Mouse (Mus musculus): ENCODE measurements around the gene Mavs. TPM values are rescaled to one million over a fixed set of nuclear protein-coding genes. Genes with fewer than 3 reads are reported as not detected.

Mavs gene
- polyA plus RNA-seq, 1 experiment from 2014 or later: 29.7 TPM

DNA sequence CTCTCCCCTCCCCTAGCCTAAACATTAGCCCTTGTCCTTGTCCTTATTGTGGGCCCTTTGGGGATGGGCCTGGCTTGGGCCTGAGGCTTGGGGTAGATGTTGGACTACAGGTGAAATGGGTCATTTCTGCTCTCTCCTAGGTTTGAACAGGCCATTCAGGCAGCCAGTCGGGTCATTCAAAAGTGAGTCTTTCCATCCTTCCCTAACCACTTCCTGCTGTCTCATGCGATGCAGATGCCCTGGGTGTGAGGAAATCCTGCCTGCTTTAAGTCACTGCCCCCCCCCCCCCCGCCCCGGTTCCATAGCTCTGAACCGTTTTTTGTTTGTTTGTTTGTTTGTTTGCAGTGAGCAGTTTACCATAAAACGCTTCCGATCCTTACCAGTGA is 42.9 kb upstream of the Mavs start:
- ATAC-seq (replicated peaks; ENCODE audit: low FRiP score) (no peak), DNase-seq (ENCODE audit: low spot score) (no peak)
- Histone ChIP-seq H3K9me3 (ENCODE audit: control insufficient read depth, low read length) (no peaks in the 10 kb centered on the region), H3K4me1 (replicated peaks; ENCODE audit: control insufficient read depth, insufficient read depth, low read length) (peaks cover 40% of the 10 kb centered on the region), H3K4me2 (no peak overlapping the region), H3K36me3 (ENCODE audit: control insufficient read depth, insufficient read depth, low read length) (peaks cover 18% of the 10 kb centered on the region), H3K9ac (ENCODE audit: low read depth, low read length) (no peak overlapping the region), H3K27ac (ENCODE audit: low read depth, low read length) (no peak overlapping the region), H3K4me3 (ENCODE audit: low read depth, low read length) (no peak overlapping the region), H3K27me3 (replicated peaks; ENCODE audit: control insufficient read depth, insufficient read depth, low read length) (no peaks in the 10 kb centered on the region)
- 73% methylated on average over 7 of the region's 7 CpGs for WGBS

- no peak overlapping the region for H3K4me3 ChIP-seq (ENCODE audit: low read depth, low read length)
- no peaks in the 10 kb centered on the region for H3K27me3 ChIP-seq (replicated peaks; ENCODE audit: control insufficient read depth, insufficient read depth, low read length)
- peaks cover 13% of the 10 kb centered on the region for H3K36me3 ChIP-seq (ENCODE audit: control insufficient read depth, insufficient read depth, low read length)
- H3K4me2 ChIP-seq: no peak overlapping the region
- H3K4me1 ChIP-seq (replicated peaks; ENCODE audit: control insufficient read depth, insufficient read depth, low read length): no peaks in the 10 kb centered on the region
- DNase-seq (ENCODE audit: low spot score): no peak
- ATAC-seq (replicated peaks; ENCODE audit: low FRiP score): no peak
- WGBS: 83% methylated on average over 16 of the region's 16 CpGs
- no peak overlapping the region for H3K9ac ChIP-seq (ENCODE audit: low read depth, low read length)
- no peak overlapping the region for H3K27ac ChIP-seq (ENCODE audit: low read depth, low read length)
- H3K9me3 ChIP-seq (ENCODE audit: control insufficient read depth, low read length): no peaks in the 10 kb centered on the region
Measured at GRCm38 (mm10) chr2:131196606-131197316, 37.1 kb upstream of the Mavs start.

DNA sequence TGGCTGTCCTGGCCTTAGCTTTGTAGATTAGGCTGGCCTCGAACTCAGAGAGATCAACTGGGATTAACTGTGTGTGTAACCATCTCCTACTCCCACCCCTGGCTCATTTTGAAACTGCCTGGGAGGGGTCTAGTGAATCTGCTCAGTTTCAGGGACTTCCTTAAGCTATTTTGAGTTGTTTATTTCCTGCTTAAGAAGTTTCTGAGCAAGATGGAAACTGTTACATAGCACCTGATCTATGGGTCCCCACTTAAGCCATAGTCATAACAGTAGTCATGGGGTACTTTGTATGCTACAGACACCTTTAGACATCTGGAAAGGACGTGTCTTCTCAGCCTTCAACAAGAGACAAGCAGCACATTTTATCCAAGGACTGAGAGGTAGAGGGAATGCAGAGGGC is 33.2 kb upstream of the Mavs start:
- no peak overlapping the region for H3K27ac ChIP-seq (ENCODE audit: low read depth, low read length)
- H3K4me3 ChIP-seq (ENCODE audit: low read depth, low read length): no peak overlapping the region
- DNase-seq (ENCODE audit: low spot score): no peak
- no peak for ATAC-seq (replicated peaks; ENCODE audit: low FRiP score)
- H3K4me2 ChIP-seq: no peak overlapping the region
- H3K36me3 ChIP-seq (ENCODE audit: control insufficient read depth, insufficient read depth, low read length): no peaks in the 10 kb centered on the region
- H3K9ac ChIP-seq (ENCODE audit: low read depth, low read length): no peak overlapping the region
- H3K9me3 ChIP-seq (ENCODE audit: control insufficient read depth, low read length): no peaks in the 10 kb centered on the region
- no peaks in the 10 kb centered on the region for H3K27me3 ChIP-seq (replicated peaks; ENCODE audit: control insufficient read depth, insufficient read depth, low read length)
- H3K4me1 ChIP-seq (replicated peaks; ENCODE audit: control insufficient read depth, insufficient read depth, low read length): peaks cover 18% of the 10 kb centered on the region
- 80% methylated on average over 2 of the region's 2 CpGs for WGBS

DNA sequence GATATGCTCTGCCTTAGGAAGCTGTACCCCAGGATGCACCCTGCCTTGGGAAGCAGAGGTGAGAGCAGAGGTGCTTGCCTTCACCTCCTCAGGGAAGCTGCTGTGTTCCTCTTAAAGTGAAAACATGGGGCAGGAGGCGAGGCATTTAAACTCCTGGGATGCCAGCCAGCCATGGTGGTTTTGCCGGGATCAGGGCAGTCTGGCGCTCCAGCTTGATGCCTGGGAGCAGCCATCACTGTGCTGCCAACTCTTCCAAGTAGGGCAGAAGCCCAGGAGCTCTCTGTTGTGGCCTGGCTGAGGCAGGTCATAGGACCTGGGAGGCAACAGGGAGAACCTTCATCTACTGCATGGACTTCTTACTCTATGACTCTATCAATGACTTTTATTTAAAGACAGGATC is 32.6 kb upstream of the Mavs start:
- H3K9ac ChIP-seq (ENCODE audit: low read depth, low read length): no peak overlapping the region
- no peaks in the 10 kb centered on the region for H3K36me3 ChIP-seq (ENCODE audit: control insufficient read depth, insufficient read depth, low read length)
- 88% methylated on average over 3 of the region's 3 CpGs for WGBS
- no peak overlapping the region for H3K4me2 ChIP-seq
- DNase-seq (ENCODE audit: low spot score): no peak
- H3K9me3 ChIP-seq (ENCODE audit: control insufficient read depth, low read length): no peaks in the 10 kb centered on the region
- H3K4me3 ChIP-seq (ENCODE audit: low read depth, low read length): no peak overlapping the region
- peaks cover 22% of the 10 kb centered on the region for H3K4me1 ChIP-seq (replicated peaks; ENCODE audit: control insufficient read depth, insufficient read depth, low read length)
- no peaks in the 10 kb centered on the region for H3K27me3 ChIP-seq (replicated peaks; ENCODE audit: control insufficient read depth, insufficient read depth, low read length)
- no peak for ATAC-seq (replicated peaks; ENCODE audit: low FRiP score)
- no peak overlapping the region for H3K27ac ChIP-seq (ENCODE audit: low read depth, low read length)

DNA sequence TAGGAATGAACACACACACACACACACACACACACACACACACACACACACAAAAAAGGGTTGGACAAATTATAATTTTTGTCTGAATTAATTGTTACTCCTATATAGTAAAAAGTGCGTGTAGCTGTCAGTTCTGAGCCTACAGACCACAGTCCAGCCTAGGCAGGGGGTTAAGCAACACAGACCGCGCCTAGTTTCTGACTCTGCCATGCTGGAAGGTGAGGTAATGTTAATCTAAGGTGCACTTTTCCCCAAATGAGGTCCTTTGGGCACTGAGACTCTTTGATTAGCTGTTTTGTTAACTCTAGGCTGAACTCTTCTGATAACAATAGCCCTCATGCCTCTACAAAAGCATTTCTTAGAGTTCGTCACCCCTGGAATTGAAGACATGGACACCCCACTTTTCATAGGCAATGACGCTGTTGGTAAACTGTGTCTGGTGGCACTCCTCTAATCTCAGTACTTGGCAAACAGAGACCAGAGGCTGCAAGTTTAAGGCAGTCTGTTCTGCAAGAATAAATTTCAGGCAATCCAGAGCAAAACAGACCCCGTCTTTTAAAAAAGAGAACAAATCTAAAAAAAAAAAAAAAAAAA is 29.9 kb upstream of the Mavs start:
- no peaks in the 10 kb centered on the region for H3K9me3 ChIP-seq (ENCODE audit: control insufficient read depth, low read length)
- H3K27ac ChIP-seq (ENCODE audit: low read depth, low read length): no peak overlapping the region
- H3K4me3 ChIP-seq (ENCODE audit: low read depth, low read length): no peak overlapping the region
- no peak for DNase-seq (ENCODE audit: low spot score)
- no peaks in the 10 kb centered on the region for H3K27me3 ChIP-seq (replicated peaks; ENCODE audit: control insufficient read depth, insufficient read depth, low read length)
- no peak for ATAC-seq (replicated peaks; ENCODE audit: low FRiP score)
- WGBS: 82% methylated on average over 6 of the region's 6 CpGs
- no peak overlapping the region for H3K4me2 ChIP-seq
- H3K9ac ChIP-seq (ENCODE audit: low read depth, low read length): no peak overlapping the region
- H3K36me3 ChIP-seq (ENCODE audit: control insufficient read depth, insufficient read depth, low read length): no peaks in the 10 kb centered on the region
- H3K4me1 ChIP-seq (replicated peaks; ENCODE audit: control insufficient read depth, insufficient read depth, low read length): peaks cover 35% of the 10 kb centered on the region

DNA sequence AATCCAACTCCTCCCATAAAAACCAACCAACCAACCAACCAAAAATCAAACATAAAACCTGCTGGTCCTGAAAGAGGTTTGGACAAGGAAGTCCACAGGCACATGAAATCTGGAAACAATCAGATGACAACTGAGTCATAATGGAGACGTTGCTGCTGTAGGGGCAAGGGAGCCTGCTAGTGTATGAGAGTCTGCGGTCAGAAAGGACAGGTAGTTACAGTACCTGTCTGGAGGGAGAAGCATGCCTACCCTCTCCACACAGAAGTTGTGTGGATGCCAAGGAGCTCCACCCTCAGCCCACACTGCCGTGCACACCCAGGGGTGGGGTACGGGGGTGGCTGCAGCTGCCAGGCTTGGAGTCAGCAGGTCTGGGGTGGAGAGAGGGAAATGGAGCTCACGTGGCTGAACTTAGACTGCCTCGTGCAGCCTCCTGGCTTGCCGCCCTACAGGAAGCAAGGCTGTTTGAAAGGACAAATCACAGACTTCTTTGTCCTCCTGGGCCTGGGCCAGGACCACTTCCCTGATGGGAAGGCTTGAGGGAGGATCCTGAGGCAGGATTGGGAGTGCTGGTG is 29.4 kb upstream of the Mavs start:
- DNase-seq (ENCODE audit: low spot score) (no peak), ATAC-seq (replicated peaks; ENCODE audit: low FRiP score) (no peak)
- no peaks in the 10 kb centered on the region for H3K36me3 ChIP-seq (ENCODE audit: control insufficient read depth, insufficient read depth, low read length)
- peak overlapping the region; percentile 23 for H3K4me2 ChIP-seq
- H3K9ac ChIP-seq (ENCODE audit: low read depth, low read length): peak overlapping the region; percentile 40; the same call in 1 of the 2 replicates
- WGBS: 58% methylated on average over 7 of the region's 7 CpGs
- H3K27me3 ChIP-seq (replicated peaks; ENCODE audit: control insufficient read depth, insufficient read depth, low read length): no peaks in the 10 kb centered on the region
- H3K4me1 ChIP-seq (replicated peaks; ENCODE audit: control insufficient read depth, insufficient read depth, low read length): peaks cover 41% of the 10 kb centered on the region
- no peaks in the 10 kb centered on the region for H3K9me3 ChIP-seq (ENCODE audit: control insufficient read depth, low read length)
- H3K27ac ChIP-seq (ENCODE audit: low read depth, low read length): peak overlapping the region; percentile 96
- H3K4me3 ChIP-seq (ENCODE audit: low read depth, low read length): no peak overlapping the region

DNA sequence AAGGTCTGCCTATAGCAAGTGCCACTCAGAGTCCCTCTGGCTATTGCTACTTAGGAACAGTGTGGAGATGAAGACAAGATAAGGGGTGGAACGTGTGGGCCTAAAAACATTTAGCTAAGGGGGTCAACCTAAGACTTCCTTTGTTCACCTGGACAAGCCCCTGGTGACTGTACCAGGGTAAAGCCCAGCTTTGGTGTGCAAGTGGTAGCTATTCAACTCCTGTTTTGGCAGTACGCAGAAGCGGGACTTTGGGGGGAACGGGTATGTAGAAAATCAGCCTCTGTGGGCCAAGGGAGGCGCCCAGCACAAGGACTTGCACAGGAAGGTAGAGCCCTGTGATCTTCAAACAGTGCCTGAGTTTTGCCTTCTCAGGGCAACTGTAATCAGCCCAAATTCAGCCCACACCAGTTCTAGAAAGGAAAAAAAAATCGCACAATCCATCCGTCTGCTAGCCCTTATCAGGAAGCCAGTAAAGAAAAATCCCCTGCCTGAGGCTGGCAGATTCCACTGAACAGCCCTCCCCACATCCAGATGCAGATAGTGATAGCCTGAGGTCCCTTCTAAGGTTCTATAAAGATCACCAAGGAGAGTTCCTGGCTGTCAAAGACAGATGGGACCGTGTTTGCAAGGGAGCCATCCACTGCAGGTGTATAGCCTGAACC is 28.2 kb upstream of the Mavs start:
- no peaks in the 10 kb centered on the region for H3K36me3 ChIP-seq (ENCODE audit: control insufficient read depth, insufficient read depth, low read length)
- H3K9me3 ChIP-seq (ENCODE audit: control insufficient read depth, low read length): no peaks in the 10 kb centered on the region
- DNase-seq (ENCODE audit: low spot score) (peak; percentile 53), ATAC-seq (replicated peaks; ENCODE audit: low FRiP score) (peak; percentile 82)
- no peak overlapping the region for H3K4me3 ChIP-seq (ENCODE audit: low read depth, low read length)
- H3K4me1 ChIP-seq (replicated peaks; ENCODE audit: control insufficient read depth, insufficient read depth, low read length): peaks cover 44% of the 10 kb centered on the region
- 37% methylated on average over 8 of the region's 8 CpGs for WGBS
- H3K4me2 ChIP-seq: peak overlapping the region; percentile 55
- peak overlapping the region; percentile 96 for H3K27ac ChIP-seq (ENCODE audit: low read depth, low read length)
- H3K27me3 ChIP-seq (replicated peaks; ENCODE audit: control insufficient read depth, insufficient read depth, low read length): no peaks in the 10 kb centered on the region
- peak overlapping the region; percentile 51 for H3K9ac ChIP-seq (ENCODE audit: low read depth, low read length)

DNA sequence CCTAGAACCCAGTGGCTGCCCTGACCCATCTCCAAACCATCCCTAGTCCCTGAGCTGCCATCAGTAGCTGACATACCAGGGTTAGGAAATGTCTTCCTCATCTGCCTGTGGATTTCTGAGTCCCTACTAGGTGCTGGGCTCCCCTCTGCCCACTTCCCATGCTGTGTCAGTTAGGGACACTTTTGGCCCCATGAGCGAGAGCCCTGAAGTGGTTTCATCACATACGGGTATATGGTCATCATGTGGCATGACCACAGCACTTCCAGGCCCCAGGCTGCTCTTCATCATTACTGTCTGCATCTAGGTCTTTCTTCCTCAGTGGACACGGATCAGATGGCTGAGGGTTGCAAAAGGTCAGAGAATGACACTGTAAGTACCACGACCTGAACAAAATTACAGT is 27.1 kb upstream of the Mavs start, which contains the start of gene Ap5s1:
Gene Ap5s1 (plus strand): TSS at position 301 of the 400 bp plus-strand sequence.
- Histone ChIP-seq H3K36me3 (ENCODE audit: control insufficient read depth, insufficient read depth, low read length) (no peaks in the 10 kb centered on the region), H3K4me3 (ENCODE audit: low read depth, low read length) (no peak within 1 kb of the TSS), H3K27ac (ENCODE audit: low read depth, low read length) (peak within 1 kb of the TSS; percentile 81), H3K4me1 (replicated peaks; ENCODE audit: control insufficient read depth, insufficient read depth, low read length) (peaks cover 52% of the 10 kb centered on the region), H3K9me3 (ENCODE audit: control insufficient read depth, low read length) (no peaks in the 10 kb centered on the region), H3K9ac (ENCODE audit: low read depth, low read length) (peak within 1 kb of the TSS; percentile 51), H3K27me3 (replicated peaks; ENCODE audit: control insufficient read depth, insufficient read depth, low read length) (no peaks in the 10 kb centered on the region), H3K4me2 (peak within 1 kb of the TSS; percentile 55)
- WGBS: 69% methylated on average over 4 of the region's 4 CpGs
- ATAC-seq (replicated peaks; ENCODE audit: low FRiP score) (no peak), DNase-seq (ENCODE audit: low spot score) (no peak)

All from liver, embryonic 11.5 days (tissue).